Comparison of ENCODE assay signal across 13 mouse cellular contexts in genomic region chr8:48313210-48313984, GRCm38 (mm10).
DNase-seq lines count a peak whose midpoint lies in the region; ATAC-seq and TF ChIP-seq lines count a peak whose summit lies in the region.
"Had no signal": no experiment of that assay in that cellular context is flagged by ENCODE, and none has a peak within 500 bp of the region (broad histone marks: within the 10 kb centered on the region; RNA-seq: fewer than 3 reads in every experiment).

No protein-coding gene starts in this region.

- no peak overlapping the region for H3K27ac ChIP-seq in gastrocnemius, adult 2 months
- H3K27ac ChIP-seq in left cerebral cortex, adult 2 months: peak overlapping the region; percentile 61; the same call in 1 of the 2 replicates
- H3K27ac ChIP-seq: liver, embryonic 14.5 days had no signal

- DNase-seq in cerebellum, postnatal 10 days: peak; percentile 77 to 82
- DNase-seq in gastrocnemius, adult 2 months: peak; percentile 21
- DNase-seq in gastrocnemius, adult 8-10 months (ENCODE audit: low spot score in 2 of 2): no peak
- DNase-seq in left cerebral cortex, adult 2 months (ENCODE audit: extremely low spot score in 1 of 2, low spot score in 2 of 2): no peak
- DNase-seq in left cerebral cortex, adult 11 months (ENCODE audit: low spot score): no peak
- DNase-seq in left cerebral cortex, postnatal 4 days: peak; percentile 58
- no peak for DNase-seq in ovary, postnatal 14 days (ENCODE audit: low spot score)
- DNase-seq: adrenal gland, postnatal 36 days; kidney, postnatal 14 days; lung, postnatal 36 days had no signal

- TF ChIP-seq CTCF in gastrocnemius, adult 2 months (IDR thresholded peaks at IDR 0.05): no peak
- TF ChIP-seq CTCF in left cerebral cortex, adult 2 months (IDR thresholded peaks at IDR 0.05): no peak

- intact Hi-C loops in gastrocnemius, adult 2 months (cut with DNase I): no loop called here
- intact Hi-C loops in left cerebral cortex, adult 2 months (cut with DNase I): loop anchor here (5.0 kb wide), 1 partner anchor 199 kb away; no protein-coding TSS in a partner anchor
- intact Hi-C loops in left cerebral cortex, postnatal 4 days (cut with DNase I): no loop called here

- ATAC-seq in cerebellum, adult (ENCODE audit: insufficient number of reproducible peaks, low FRiP score, low TSS enrichment): no peak
- ATAC-seq: inflammation-experienced regulatory T-cells, adult 6 months had no signal

- H3K4me3 ChIP-seq in gastrocnemius, adult 2 months: no peak overlapping the region
- H3K4me3 ChIP-seq in left cerebral cortex, adult 2 months: peak overlapping the region; percentile 14

Comparison
In these comparisons a context has a peak if more than half of its experiments do, and no peak if none do; other contexts are left out.
1. DNase-seq: peak in cerebellum, postnatal 10 days (2 of 2), gastrocnemius, adult 2 months (single experiment) and left cerebral cortex, postnatal 4 days (single experiment); none in gastrocnemius, adult 8-10 months (0 of 2), left cerebral cortex, adult 2 months (0 of 2), left cerebral cortex, adult 11 months (single experiment) and ovary, postnatal 14 days (single experiment).